Mouse (Mus musculus) yolk sac, embryonic 10.5 days (tissue): ENCODE data around the gene Cit.

ENCODE experiments used
- DNase-seq: peaks from one replicate; pipeline ENCODE4 v3.0.0-alpha.2; 2017; ENCODE audit warnings: low spot score

Gene Cit

DNA sequence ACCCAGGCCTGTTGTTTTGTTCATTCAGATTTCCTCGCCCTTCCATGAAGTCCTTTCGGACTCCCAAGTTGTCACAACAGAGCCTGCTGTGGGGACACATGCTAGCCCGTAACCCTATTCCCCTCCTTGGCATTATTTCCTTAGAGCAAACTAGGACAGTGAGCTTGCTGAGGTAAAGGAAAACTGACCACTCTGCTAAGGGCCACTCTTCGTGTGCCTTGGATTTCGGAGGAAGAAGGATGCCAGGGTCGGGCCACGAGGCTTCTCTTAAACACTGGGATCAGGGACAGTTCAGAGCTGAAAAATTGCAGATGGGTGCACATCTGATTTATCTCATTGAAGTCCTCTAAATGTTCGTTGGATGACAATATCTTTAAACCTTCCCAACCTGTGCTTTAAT is 200.5 kb downstream of the Cit start:
- DNase-seq: no peak

- no peak for DNase-seq
These were observed 201.2 kb downstream of the Cit start for GRCm38 (mm10) chr5:116046246-116046645.

- no peak for DNase-seq
These were observed 203.2 kb downstream of the Cit start for GRCm38 (mm10) chr5:116048321-116048720.

DNA sequence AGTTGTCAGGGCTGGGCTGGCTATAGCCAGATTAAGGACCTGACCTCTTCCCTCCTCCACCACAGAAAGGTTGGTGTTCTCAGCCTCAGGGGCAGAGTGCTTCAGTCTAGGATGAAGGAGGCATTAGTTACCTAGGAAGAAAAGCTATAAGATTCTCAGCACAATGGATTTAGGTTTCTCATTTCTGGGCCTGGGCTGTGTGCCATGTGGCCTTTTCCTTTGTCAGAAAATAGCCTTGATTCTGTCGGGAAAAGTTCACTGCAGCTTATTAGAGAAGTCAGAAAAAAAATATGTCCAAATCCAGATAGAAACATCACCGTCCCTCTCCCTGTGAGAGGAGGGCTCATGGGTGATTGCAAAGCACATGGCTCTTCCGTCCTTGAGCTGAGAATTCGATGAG is 204.7 kb downstream of the Cit start:
- DNase-seq: no peak

DNA sequence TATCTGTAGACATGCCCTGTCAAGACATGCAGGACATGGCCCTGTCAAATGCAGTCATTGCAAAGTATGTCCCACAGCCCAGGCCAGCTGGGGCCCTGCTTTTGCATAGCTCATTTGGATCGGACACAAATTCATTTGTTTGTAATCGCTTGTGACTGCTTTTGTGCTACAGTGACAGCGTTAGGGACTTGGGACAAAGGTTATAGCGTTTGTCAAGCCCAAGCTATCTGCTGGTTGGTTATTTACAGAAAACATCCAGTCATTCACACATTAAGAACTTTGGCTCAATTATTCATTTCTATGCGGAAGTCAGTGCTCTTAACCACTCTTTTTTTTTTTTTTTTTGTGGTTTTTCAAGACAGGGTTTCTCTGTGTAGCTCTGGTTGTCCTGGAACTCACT is 207.1 kb downstream of the Cit start:
- DNase-seq: no peak

DNA sequence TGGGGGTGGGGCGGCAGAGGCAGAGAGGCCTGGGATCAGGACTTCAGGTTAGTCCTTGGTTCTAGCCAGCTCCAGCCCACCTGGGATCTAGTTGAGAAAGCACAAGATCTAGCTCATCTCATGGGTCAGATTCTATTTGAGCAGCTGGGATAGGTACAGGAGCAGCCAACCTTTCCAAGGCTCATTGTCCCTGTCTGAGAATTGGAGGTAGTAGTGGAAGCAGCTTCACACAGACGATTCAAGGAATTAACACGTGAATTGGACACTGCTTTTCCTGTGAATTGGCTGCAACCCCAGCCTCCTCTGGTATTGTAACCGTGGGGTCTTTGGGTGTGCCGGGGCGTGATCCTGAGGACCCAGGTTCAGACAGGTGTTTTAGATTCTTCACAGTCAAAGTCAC is 207.7 kb downstream of the Cit start:
- DNase-seq: no peak
